Mouse (Mus musculus) CH12.LX (cell line): ENCODE measurements around the gene Sparcl1. TPM values are rescaled to one million over a fixed set of nuclear protein-coding genes. Genes with fewer than 3 reads are reported as not detected.

ENCODE experiments used
- DNase-seq: peaks from one replicate; pipeline ENCODE4 v3.0.0-alpha.2; 2013; ENCODE audit errors: extremely low read depth
- H3K27ac ChIP-seq: 2 replicates; pipeline ENCODE4 v1.5.1; 2012; ENCODE audit warnings: low read depth, mild to moderate bottlenecking, control low read depth, moderate library complexity; ENCODE audit not compliant: insufficient read depth
- H3K27me3 ChIP-seq: replicated peaks from 2 replicates; pipeline ENCODE3; 2012; ENCODE audit warnings: inconsistent platforms
- H3K36me3 ChIP-seq, 2 experiments: replicated peaks in 1 of 2; 2 replicates each; pipeline versions ENCODE3 to v1.6.1; 2012; ENCODE audit warnings: inconsistent platforms in 1 of 2, low read length in 1 of 2, mild to moderate bottlenecking in 1 of 2, mixed read lengths in 1 of 2, moderate library complexity in 1 of 2; ENCODE audit not compliant: control insufficient read depth in 1 of 2, insufficient read depth in 1 of 2
- H3K4me1 ChIP-seq, 2 experiments: 2 replicates each; pipeline ENCODE4 v1.6.1; 2012; ENCODE audit warnings: inconsistent platforms in 1 of 2, moderate library complexity in 1 of 2; ENCODE audit not compliant: insufficient read depth in 2 of 2, control insufficient read depth in 1 of 2
- H3K4me2 ChIP-seq: 2 replicates; pipeline ENCODE4 v1.6.1; 2012; ENCODE audit warnings: low read depth, mild to moderate bottlenecking, control low read depth; ENCODE audit not compliant: poor library complexity, insufficient read depth, severe bottlenecking
- H3K4me3 ChIP-seq, 3 experiments: fragments of 150-350 bp in 1 of 3; sonication (generic) in 1 of 3; replicated peaks in 1 of 3; 2 replicates each; pipeline versions ENCODE3 to v1.5.1; 2011 to 2012; ENCODE audit warnings: low read depth in 2 of 3, low read length in 2 of 3, mild to moderate bottlenecking in 2 of 3, moderate library complexity in 2 of 3, control low read depth in 1 of 3, improper control_type of control experiment in 1 of 3, inconsistent platforms in 1 of 3, mixed read lengths in 1 of 3; ENCODE audit not compliant: poor library complexity in 1 of 3
- H3K79me2 ChIP-seq: replicated peaks from 2 replicates; pipeline ENCODE4 v1.6.1; 2012; ENCODE audit warnings: mild to moderate bottlenecking, moderate library complexity; ENCODE audit not compliant: control insufficient read depth, poor library complexity, insufficient read depth, severe bottlenecking; ENCODE audit errors: extremely low read depth
- H3K9ac ChIP-seq: 2 replicates; pipeline ENCODE4 v1.6.1; 2012; ENCODE audit warnings: low read depth, mild to moderate bottlenecking, control low read depth, moderate library complexity; ENCODE audit not compliant: insufficient read depth
- H3K9me3 ChIP-seq: replicated peaks from 2 replicates; pipeline ENCODE3; 2012; ENCODE audit warnings: low read length, inconsistent platforms, mixed read lengths
- BHLHE40 ChIP-seq: IDR thresholded peaks from 2 replicates; pipeline ENCODE4 v1.6.1; 2011; ENCODE audit warnings: mild to moderate bottlenecking, low read depth, low read length, improper control_type of control experiment
- CHD1 ChIP-seq: IDR thresholded peaks from 2 replicates; pipeline ENCODE4 v1.6.1; 2012; ENCODE audit warnings: low read depth, low read length, improper control_type of control experiment, inconsistent platforms
- CHD2 ChIP-seq: IDR thresholded peaks from 2 replicates; pipeline ENCODE4 v1.6.1; 2011; ENCODE audit warnings: low read length, improper control_type of control experiment
- E2F4 ChIP-seq: IDR thresholded peaks from 2 replicates; pipeline ENCODE4 v1.6.1; 2011; ENCODE audit warnings: low read depth, low read length, improper control_type of control experiment; ENCODE audit not compliant: insufficient replicate concordance
- EP300 ChIP-seq: IDR thresholded peaks from 2 replicates; pipeline ENCODE4 v1.6.1; 2011; ENCODE audit warnings: low read length, improper control_type of control experiment
- ETS1 ChIP-seq: conservative IDR thresholded peaks from 2 replicates; pipeline ENCODE4 v1.6.1; 2012; ENCODE audit warnings: low read depth, mild to moderate bottlenecking, inconsistent platforms, low read length, improper control_type of control experiment, moderate library complexity
- GABPA ChIP-seq: IDR thresholded peaks from 2 replicates; pipeline ENCODE4 v1.6.1; 2012; ENCODE audit warnings: low read depth, low read length, improper control_type of control experiment, inconsistent platforms; ENCODE audit not compliant: insufficient replicate concordance
- HCFC1 ChIP-seq: IDR thresholded peaks from 2 replicates; pipeline ENCODE4 v1.6.1; 2012; ENCODE audit warnings: low read depth, mild to moderate bottlenecking, inconsistent platforms, low read length, improper control_type of control experiment
- IRF4 ChIP-seq: IDR thresholded peaks from 2 replicates; pipeline ENCODE4 v1.6.1; 2014; ENCODE audit warnings: low read depth, mild to moderate bottlenecking, inconsistent platforms, low read length, improper control_type of control experiment
- JUN ChIP-seq: IDR thresholded peaks from 2 replicates; pipeline ENCODE4 v1.6.1; 2011; ENCODE audit warnings: low read depth, mild to moderate bottlenecking, low read length, improper control_type of control experiment, moderate library complexity; ENCODE audit not compliant: insufficient read depth
- JUND ChIP-seq: conservative IDR thresholded peaks from 2 replicates; pipeline ENCODE4 v1.6.1; 2011; ENCODE audit warnings: low read depth, low read length, improper control_type of control experiment
- MAFK ChIP-seq: IDR thresholded peaks from 2 replicates; pipeline ENCODE4 v1.6.1; 2011; ENCODE audit warnings: low read length, improper control_type of control experiment; ENCODE audit not compliant: insufficient replicate concordance
- MAX ChIP-seq: IDR thresholded peaks from 2 replicates; pipeline ENCODE4 v1.6.1; 2011; ENCODE audit warnings: low read length, improper control_type of control experiment
- MAZ ChIP-seq: IDR thresholded peaks from 2 replicates; pipeline ENCODE4 v1.6.1; 2012; ENCODE audit warnings: low read depth, mild to moderate bottlenecking, inconsistent platforms, low read length, improper control_type of control experiment, moderate library complexity
- MYC ChIP-seq: IDR thresholded peaks from 2 replicates; pipeline ENCODE4 v1.6.1; 2011; ENCODE audit warnings: low read depth, mild to moderate bottlenecking, improper control_type of control experiment, low read length
- NELFE ChIP-seq: IDR thresholded peaks from 2 replicates; pipeline ENCODE4 v1.6.1; 2011; ENCODE audit warnings: low read depth, low read length, improper control_type of control experiment
- PAX5 ChIP-seq: IDR thresholded peaks from 2 replicates; pipeline ENCODE4 v1.6.1; 2012; ENCODE audit warnings: low read length, inconsistent platforms, mixed read lengths
- POLR2A ChIP-seq: IDR thresholded peaks from 2 replicates; pipeline ENCODE4 v1.6.1; 2011; ENCODE audit warnings: low read depth, mild to moderate bottlenecking, improper control_type of control experiment, low read length
- POLR2AphosphoS2 ChIP-seq: IDR thresholded peaks from 2 replicates; pipeline ENCODE4 v1.6.1; 2011; ENCODE audit warnings: low read depth, low read length, improper control_type of control experiment
- USF1 ChIP-seq: IDR thresholded peaks from 2 replicates; pipeline ENCODE4 v1.6.1; 2014; ENCODE audit warnings: low read depth, mild to moderate bottlenecking, inconsistent platforms, low read length, improper control_type of control experiment
- USF2 ChIP-seq: conservative IDR thresholded peaks from 2 replicates; pipeline ENCODE4 v1.6.1; 2011; ENCODE audit warnings: low read depth, low read length, improper control_type of control experiment
- ZC3H11A ChIP-seq: IDR thresholded peaks from 2 replicates; pipeline ENCODE4 v1.6.1; 2012; ENCODE audit warnings: low read depth, mild to moderate bottlenecking, inconsistent platforms, low read length, improper control_type of control experiment
- ZMIZ1 ChIP-seq: IDR thresholded peaks from 2 replicates; pipeline ENCODE4 v1.6.1; 2012; ENCODE audit warnings: low read depth, mild to moderate bottlenecking, inconsistent platforms, low read length, improper control_type of control experiment
- dilution Hi-C: fragments of 300-500 bp; cut with MboI; formaldehyde crosslinking; loops from 2 replicates; pipeline ENCODE4 v1.14.3; 2020; ENCODE audit warnings: low sequenced_read_pairs; ENCODE audit not compliant: extremely low pct_unique_long_range_greater_than_20kb, extremely low pct_ligation_motif_present
- in situ Hi-C: fragments of 300-500 bp; cut with MboI; formaldehyde crosslinking; loops from 3 replicates; pipeline ENCODE4 v1.14.3; 2019; ENCODE audit warnings: low sequenced_read_pairs, low pct_ligation_motif_present, low pct_unique_long_range_greater_than_20kb, mixed read lengths
- polyA plus RNA-seq: library from polyadenylated mRNA; unstranded; fragments of >175 nt; gene quantifications from 2 replicates; pipeline ENCODE4 v1.2.1, GENCODE M21; 2012; ENCODE audit warnings: low read depth; ENCODE audit not compliant: insufficient read length
- total RNA-seq, 2 experiments: library from RNA; depleted of rRNA; stranded (reverse); fragments of 300-350 nt in 1 of 2; fragments of >200 nt in 1 of 2; gene quantifications; 2 replicates each; pipeline ENCODE4 v1.2.3; 2012 to 2014

Gene Sparcl1
- total and polyA plus RNA-seq, 3 experiments: not detected

GRCm38 (mm10) chr5:104127351-104127750 lies 13.8 kb upstream of the Sparcl1 start:
- DNase-seq: no peak
- TF ChIP-seq E2F4 (no peak), MAFK (no peak), POLR2AphosphoS2 (no peak), IRF4 (no peak), PAX5 (no peak), CHD2 (no peak), ETS1 (no peak), CHD1 (no peak), ZC3H11A (no peak), HCFC1 (no peak), MAX (no peak), MAZ (no peak)
- dilution Hi-C loops: no loop called here
- no peaks in the 10 kb centered on the region for H3K36me3 ChIP-seq
- H3K79me2 ChIP-seq: no peaks in the 10 kb centered on the region
- no peak overlapping the region for H3K27ac ChIP-seq
- no peak overlapping the region for H3K4me3 ChIP-seq
- H3K4me2 ChIP-seq: no peak overlapping the region
- no peaks in the 10 kb centered on the region for H3K27me3 ChIP-seq
- no peaks in the 10 kb centered on the region for H3K9me3 ChIP-seq
- H3K9ac ChIP-seq: no peak overlapping the region
- H3K4me1 ChIP-seq: no peaks in the 10 kb centered on the region
- in situ Hi-C loops: no loop called here

- in situ Hi-C loops: no loop called here
- dilution Hi-C loops: no loop called here
- Histone ChIP-seq H3K27me3 (no peaks in the 10 kb centered on the region), H3K9me3 (no peaks in the 10 kb centered on the region), H3K36me3 (no peaks in the 10 kb centered on the region), H3K79me2 (no peaks in the 10 kb centered on the region), H3K4me3 (no peak overlapping the region), H3K4me1 (no peaks in the 10 kb centered on the region), H3K27ac (no peak overlapping the region), H3K4me2 (no peak overlapping the region), H3K9ac (no peak overlapping the region)
- no peak for DNase-seq
- TF ChIP-seq EP300: no peak
- TF ChIP-seq MYC: no peak
- no peak for TF ChIP-seq USF1
- TF ChIP-seq BHLHE40: no peak
- TF ChIP-seq MAZ: no peak
- TF ChIP-seq JUND: no peak
- TF ChIP-seq USF2: no peak
- no peak for TF ChIP-seq ZMIZ1
- no peak for TF ChIP-seq PAX5
- no peak for TF ChIP-seq MAFK
- no peak for TF ChIP-seq POLR2A
- TF ChIP-seq JUN: no peak
- no peak for TF ChIP-seq IRF4
- TF ChIP-seq NELFE: no peak
- TF ChIP-seq ZC3H11A: no peak
- no peak for TF ChIP-seq GABPA
These were observed 13.2 kb upstream of the Sparcl1 start for GRCm38 (mm10) chr5:104126561-104127320.
